Mouse (Mus musculus) stomach, embryonic 16.5 days (tissue): Measurements from ENCODE around the gene Zranb1. TPM values are rescaled to one million over a fixed set of nuclear protein-coding genes. Genes with fewer than 3 reads are reported as not detected.

Experiments
- ATAC-seq: fragments of 200-750 bp; cut with Nextera tagmentation; 2 replicates; pipeline ENCODE4 v1.8.0; 2017; ENCODE audit warnings: moderate number of reproducible peaks, moderate TSS enrichment; ENCODE audit not compliant: insufficient read depth, low FRiP score
- H3K27ac ChIP-seq: fragments of 300-500 bp; sonication (generic); 2 replicates; pipeline ENCODE4 v1.5.1; 2014; ENCODE audit warnings: low read length
- H3K27me3 ChIP-seq: fragments of 300-500 bp; sonication (generic); 2 replicates; pipeline ENCODE4 v1.6.1; 2014; ENCODE audit warnings: low read length, control low read depth, mixed read lengths; ENCODE audit not compliant: control insufficient read depth, insufficient read depth
- H3K36me3 ChIP-seq: fragments of 300-500 bp; sonication (generic); 2 replicates; pipeline ENCODE4 v1.6.1; 2014; ENCODE audit warnings: low read length; ENCODE audit not compliant: control insufficient read depth, insufficient read depth
- H3K4me1 ChIP-seq: fragments of 300-500 bp; sonication (generic); 2 replicates; pipeline ENCODE4 v1.6.1; 2014; ENCODE audit warnings: low read length, control low read depth, mixed read lengths; ENCODE audit not compliant: control insufficient read depth, insufficient read depth
- H3K4me2 ChIP-seq: fragments of 300-500 bp; sonication (generic); 2 replicates; pipeline ENCODE4 v1.6.1; 2014; ENCODE audit warnings: low read depth, low read length, mixed read lengths
- H3K4me3 ChIP-seq: fragments of 300-500 bp; sonication (generic); replicated peaks from 2 replicates; pipeline ENCODE4 v1.5.1; 2014; ENCODE audit warnings: mild to moderate bottlenecking, low read length
- H3K9ac ChIP-seq: fragments of 300-500 bp; sonication (generic); 2 replicates; pipeline ENCODE4 v1.6.1; 2014; ENCODE audit warnings: low read length
- H3K9me3 ChIP-seq: fragments of 300-500 bp; sonication (generic); replicated peaks from 2 replicates; pipeline ENCODE4 v1.6.1; 2016; ENCODE audit warnings: low read length, control low read depth; ENCODE audit not compliant: control insufficient read depth
- WGBS: fragments of 180-500 bp; shearing (Covaris S2); extraction: QIAGEN DNeasy Blood & Tissue Kit; methylation state at CpG from one replicate; pipeline ENCODE4 v1.1.7; 2014; 5-methylcytosine and 5-hydroxymethylcytosine counted together
- polyA plus RNA-seq: library from polyadenylated mRNA; unstranded; fragments of >200 nt; fragmentation: Nextera tagmentation; extraction: Ambion mirVana; gene quantifications from 2 replicates; pipeline ENCODE4 v1.2.1, GENCODE M21; 2015

Zranb1 gene
- polyA plus RNA-seq, 1 experiment from 2014 or later: 10.5 TPM

- H3K4me1 ChIP-seq: no peaks in the 10 kb centered on the region
- ATAC-seq: no peak
- H3K36me3 ChIP-seq: no peaks in the 10 kb centered on the region
- no peaks in the 10 kb centered on the region for H3K27me3 ChIP-seq
- H3K4me2 ChIP-seq: no peak overlapping the region
- H3K9ac ChIP-seq: no peak overlapping the region
- H3K9me3 ChIP-seq: no peaks in the 10 kb centered on the region; the same call in 1 of the 2 replicates
- no peak overlapping the region for H3K4me3 ChIP-seq
- H3K27ac ChIP-seq: no peak overlapping the region
- WGBS: 81% methylated on average over 5 of the region's 5 CpGs
These were observed 39.2 kb upstream of the Zranb1 start for GRCm38 (mm10) chr7:132891561-132892310.

- Histone ChIP-seq H3K4me1 (no peaks in the 10 kb centered on the region), H3K27me3 (no peaks in the 10 kb centered on the region), H3K36me3 (no peaks in the 10 kb centered on the region), H3K4me3 (no peak overlapping the region), H3K9ac (no peak overlapping the region), H3K4me2 (no peak overlapping the region), H3K27ac (no peak overlapping the region), H3K9me3 (no peaks in the 10 kb centered on the region; the same call in 1 of the 2 replicates)
- no peak for ATAC-seq
- WGBS: 58% methylated on average over 4 of the region's 4 CpGs
These were observed 38.7 kb upstream of the Zranb1 start for GRCm38 (mm10) chr7:132892311-132892661.

GRCm38 (mm10) chr7:132892806-132893205 lies 38.1 kb upstream of the Zranb1 start:
- H3K27ac ChIP-seq: no peak overlapping the region
- 60% methylated on average over 7 of the region's 7 CpGs for WGBS
- no peaks in the 10 kb centered on the region; the same call in 1 of the 2 replicates for H3K9me3 ChIP-seq
- no peak overlapping the region for H3K4me3 ChIP-seq
- no peak for ATAC-seq
- no peaks in the 10 kb centered on the region for H3K27me3 ChIP-seq
- no peaks in the 10 kb centered on the region for H3K36me3 ChIP-seq
- no peak overlapping the region for H3K9ac ChIP-seq
- H3K4me1 ChIP-seq: no peaks in the 10 kb centered on the region
- H3K4me2 ChIP-seq: no peak overlapping the region

GRCm38 (mm10) chr7:132893336-132893735 lies 37.6 kb upstream of the Zranb1 start:
- Histone ChIP-seq H3K36me3 (no peaks in the 10 kb centered on the region), H3K27me3 (no peaks in the 10 kb centered on the region), H3K4me3 (no peak overlapping the region), H3K4me2 (no peak overlapping the region), H3K4me1 (no peaks in the 10 kb centered on the region), H3K27ac (no peak overlapping the region), H3K9me3 (no peaks in the 10 kb centered on the region; the same call in 1 of the 2 replicates), H3K9ac (no peak overlapping the region)
- no peak for ATAC-seq
- WGBS: 92% methylated on average over 1 of the region's 1 CpGs

- H3K9ac ChIP-seq: no peak overlapping the region
- no peaks in the 10 kb centered on the region for H3K4me1 ChIP-seq
- H3K27me3 ChIP-seq: no peaks in the 10 kb centered on the region
- no peak overlapping the region for H3K4me2 ChIP-seq
- H3K4me3 ChIP-seq: no peak overlapping the region
- H3K9me3 ChIP-seq: no peaks in the 10 kb centered on the region; the same call in 1 of the 2 replicates
- no peak overlapping the region for H3K27ac ChIP-seq
- ATAC-seq: no peak; the same call in 1 of the 2 replicates
- WGBS: 74% methylated on average over 7 of the region's 7 CpGs
- no peaks in the 10 kb centered on the region for H3K36me3 ChIP-seq
These were observed 35.9 kb upstream of the Zranb1 start for GRCm38 (mm10) chr7:132894841-132895555.

- Histone ChIP-seq H3K27me3 (no peaks in the 10 kb centered on the region), H3K4me3 (no peak overlapping the region), H3K9ac (no peak overlapping the region), H3K4me2 (no peak overlapping the region), H3K9me3 (no peaks in the 10 kb centered on the region; the same call in 1 of the 2 replicates), H3K27ac (no peak overlapping the region), H3K36me3 (no peaks in the 10 kb centered on the region), H3K4me1 (no peaks in the 10 kb centered on the region)
- 87% methylated on average over 9 of the region's 9 CpGs for WGBS
- no peak for ATAC-seq
These were observed 34.6 kb upstream of the Zranb1 start for GRCm38 (mm10) chr7:132896206-132896815.

GRCm38 (mm10) chr7:132897258-132897657 lies 33.7 kb upstream of the Zranb1 start:
- H3K9ac ChIP-seq: no peak overlapping the region
- no peaks in the 10 kb centered on the region for H3K36me3 ChIP-seq
- H3K4me3 ChIP-seq: no peak overlapping the region
- H3K27ac ChIP-seq: no peak overlapping the region
- H3K9me3 ChIP-seq: no peaks in the 10 kb centered on the region; the same call in 1 of the 2 replicates
- H3K4me2 ChIP-seq: no peak overlapping the region
- ATAC-seq: no peak
- H3K27me3 ChIP-seq: no peaks in the 10 kb centered on the region
- H3K4me1 ChIP-seq: no peaks in the 10 kb centered on the region
- 81% methylated on average over 10 of the region's 10 CpGs for WGBS

GRCm38 (mm10) chr7:132898234-132898633 lies 32.7 kb upstream of the Zranb1 start:
- H3K27me3 ChIP-seq: no peaks in the 10 kb centered on the region
- no peak overlapping the region for H3K4me3 ChIP-seq
- H3K9ac ChIP-seq: no peak overlapping the region
- ATAC-seq: no peak
- H3K36me3 ChIP-seq: no peaks in the 10 kb centered on the region
- H3K4me2 ChIP-seq: no peak overlapping the region
- WGBS: 84% methylated on average over 2 of the region's 2 CpGs
- H3K27ac ChIP-seq: no peak overlapping the region
- H3K9me3 ChIP-seq: no peaks in the 10 kb centered on the region; the same call in 1 of the 2 replicates
- H3K4me1 ChIP-seq: no peaks in the 10 kb centered on the region
